Mouse (Mus musculus) limb, embryonic 14.5 days (tissue): ENCODE results near the gene Rnf187. TPM values are rescaled to one million over a fixed set of nuclear protein-coding genes. Genes with fewer than 3 reads are reported as not detected.

Source experiments
- ATAC-seq: fragments of 200-750 bp; cut with Nextera tagmentation; 2 replicates; pipeline ENCODE4 v1.8.0; 2017; ENCODE audit warnings: low read depth, moderate number of reproducible peaks, moderate TSS enrichment; ENCODE audit not compliant: low FRiP score
- DNase-seq: peaks from one replicate; pipeline ENCODE4 v3.0.0-alpha.2; 2015; ENCODE audit warnings: low spot score
- H3K27ac ChIP-seq: fragments of 300-500 bp; sonication (generic); replicated peaks from 2 replicates; pipeline ENCODE4 v1.5.1; 2014; ENCODE audit warnings: low read depth, mild to moderate bottlenecking, low read length, moderate library complexity, mixed read lengths
- H3K27me3 ChIP-seq: fragments of 300-500 bp; sonication (generic); 2 replicates; pipeline ENCODE4 v1.6.1; 2014; ENCODE audit warnings: low read length, mixed read lengths; ENCODE audit not compliant: control insufficient read depth, insufficient read depth
- H3K36me3 ChIP-seq: fragments of 300-500 bp; sonication (generic); 2 replicates; pipeline ENCODE4 v1.6.1; 2014; ENCODE audit warnings: mild to moderate bottlenecking, low read length, moderate library complexity, mixed read lengths; ENCODE audit not compliant: control insufficient read depth, insufficient read depth
- H3K4me1 ChIP-seq: fragments of 300-500 bp; sonication (generic); 2 replicates; pipeline ENCODE4 v1.6.1; 2014; ENCODE audit warnings: antibody characterized with exemption, low read length, mixed read lengths; ENCODE audit not compliant: control insufficient read depth, insufficient read depth
- H3K4me2 ChIP-seq: fragments of 300-500 bp; sonication (generic); replicated peaks from 2 replicates; pipeline ENCODE4 v1.6.1; 2014; ENCODE audit warnings: low read depth, mild to moderate bottlenecking, low read length, moderate library complexity; ENCODE audit not compliant: severe bottlenecking
- H3K4me3 ChIP-seq: fragments of 300-500 bp; sonication (generic); replicated peaks from 2 replicates; pipeline ENCODE4 v1.5.1; 2014; ENCODE audit warnings: low read length
- H3K9ac ChIP-seq: fragments of 300-500 bp; sonication (generic); 2 replicates; pipeline ENCODE4 v1.6.1; 2014; ENCODE audit warnings: mild to moderate bottlenecking, low read depth, low read length, moderate library complexity; ENCODE audit not compliant: severe bottlenecking
- H3K9me3 ChIP-seq: fragments of 300-500 bp; sonication (generic); 2 replicates; pipeline ENCODE4 v1.6.1; 2016; ENCODE audit warnings: low read length; ENCODE audit not compliant: control insufficient read depth
- POLR2A ChIP-seq: fragments of 200-500 bp; IDR thresholded peaks from 2 replicates; pipeline ENCODE4 v1.8.0; 2012; ENCODE audit warnings: inconsistent platforms, mild to moderate bottlenecking, moderate library complexity, borderline replicate concordance; ENCODE audit not compliant: insufficient read depth, insufficient read length; ENCODE audit errors: extremely low read depth
- WGBS: fragments of 180-500 bp; shearing (Covaris S2); extraction: QIAGEN DNeasy Blood & Tissue Kit; methylation state at CpG from one replicate; pipeline ENCODE4 v1.1.7; 2014; 5-methylcytosine and 5-hydroxymethylcytosine counted together
- polyA plus RNA-seq, 2 experiments: library from polyadenylated mRNA; depleted of rRNA in 1 of 2; stranded (reverse) in 1 of 2; unstranded in 1 of 2; fragments of >200 nt; fragmentation: Nextera tagmentation in 1 of 2; extraction: Ambion mirVana in 1 of 2; gene quantifications; 2 replicates each; pipeline versions ENCODE4 v1.2.1 to v1.2.3; 2012 to 2014

Rnf187 gene
- polyA plus RNA-seq, 2 experiments, result 248 to 284 TPM

DNA sequence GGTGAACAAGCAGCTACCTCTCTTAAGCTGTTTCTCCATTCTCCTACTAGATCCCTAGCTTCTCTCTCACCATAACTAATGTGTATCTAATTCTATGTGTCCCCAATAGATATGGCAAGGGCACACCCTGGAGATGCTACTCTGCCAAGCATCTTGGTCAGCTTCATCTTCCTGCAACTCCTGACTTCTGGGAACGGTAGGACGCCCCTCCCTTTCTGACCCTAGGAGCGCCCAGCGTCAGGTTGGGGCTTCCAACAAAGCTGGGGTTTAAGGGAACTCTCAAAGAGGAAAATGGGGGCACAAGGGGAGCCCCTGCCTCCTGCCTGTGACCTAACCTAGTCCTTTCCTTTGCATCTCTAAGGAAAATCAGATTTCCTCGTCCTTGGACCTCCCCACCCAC lies 20.0 kb downstream of the Rnf187 start:
- Histone ChIP-seq H3K27me3 (no peaks in the 10 kb centered on the region), H3K4me1 (no peaks in the 10 kb centered on the region), H3K9ac (no peak overlapping the region), H3K36me3 (no peaks in the 10 kb centered on the region), H3K4me2 (no peak overlapping the region), H3K9me3 (no peaks in the 10 kb centered on the region), H3K4me3 (no peak overlapping the region), H3K27ac (no peak overlapping the region)
- 74% methylated on average over 5 of the region's 5 CpGs for WGBS
- no peak for TF ChIP-seq POLR2A
- ATAC-seq (no peak), DNase-seq (no peak)

DNA sequence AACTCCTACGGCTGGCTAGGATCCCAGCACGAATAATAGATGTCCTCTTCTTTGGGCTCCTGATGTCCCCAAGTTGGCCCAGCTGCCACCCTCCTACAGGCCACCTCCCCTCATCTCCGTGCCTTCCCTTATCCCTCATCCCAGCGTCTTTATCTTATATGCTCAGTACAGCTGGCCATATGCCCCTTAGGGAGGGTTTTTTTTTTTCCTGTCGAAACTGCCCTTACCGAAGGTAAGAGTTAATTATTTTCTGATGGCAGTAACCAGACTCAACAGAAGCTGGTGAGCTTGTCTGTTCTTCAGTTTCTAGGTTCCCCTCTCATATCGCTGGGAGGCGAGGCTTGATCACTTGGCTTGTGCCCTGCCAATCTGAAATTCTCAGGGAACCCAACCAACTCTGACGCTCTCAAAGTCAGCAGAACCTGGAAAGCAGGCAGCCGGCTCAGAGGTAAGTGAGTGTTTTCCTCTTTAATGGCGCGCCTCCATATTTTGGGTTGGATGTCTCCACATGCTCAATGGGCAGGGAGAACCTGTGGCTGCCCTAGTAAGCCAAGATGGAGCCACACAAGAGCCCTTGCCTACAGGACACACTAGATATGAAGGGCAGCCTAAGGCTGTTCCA lies 20.9 kb downstream of the Rnf187 start, which contains the start of gene Btnl10:
Gene Btnl10, plus strand, starts transcription at position 164 of the 622 bp plus-strand sequence.
- Histone ChIP-seq H3K27ac (no peak within 1 kb of the TSS), H3K4me3 (no peak within 1 kb of the TSS), H3K4me2 (no peak within 1 kb of the TSS), H3K9ac (no peak within 1 kb of the TSS), H3K9me3 (no peaks in the 10 kb centered on the region), H3K36me3 (no peaks in the 10 kb centered on the region), H3K27me3 (no peaks in the 10 kb centered on the region), H3K4me1 (no peaks in the 10 kb centered on the region)
- no peak for TF ChIP-seq POLR2A
- DNase-seq (no peak), ATAC-seq (no peak)
- WGBS, result 71% methylated on average over 12 of the region's 12 CpGs

- no peak for TF ChIP-seq POLR2A
- ATAC-seq, result no peak
- Histone ChIP-seq H3K36me3 (no peaks in the 10 kb centered on the region), H3K4me1 (no peaks in the 10 kb centered on the region), H3K9me3 (no peaks in the 10 kb centered on the region), H3K27me3 (no peaks in the 10 kb centered on the region), H3K4me3 (no peak overlapping the region), H3K9ac (no peak overlapping the region), H3K27ac (no peak overlapping the region), H3K4me2 (no peak overlapping the region)
- WGBS, result 56% methylated on average over 14 of the region's 14 CpGs
- DNase-seq, result peak; percentile 30
Observed at GRCm38 (mm10) chr11:58916879-58917744, 21.6 kb downstream of the Rnf187 start.

- Histone ChIP-seq H3K4me1 (no peaks in the 10 kb centered on the region), H3K9ac (peak overlapping the region; percentile 50; the same call in 1 of the 2 replicates), H3K36me3 (no peaks in the 10 kb centered on the region), H3K27ac (no peak overlapping the region), H3K4me2 (peak overlapping the region; percentile 53), H3K27me3 (no peaks in the 10 kb centered on the region), H3K4me3 (peak overlapping the region; percentile 32), H3K9me3 (no peaks in the 10 kb centered on the region)
- DNase-seq (peak; percentile 49), ATAC-seq (no peak)
- TF ChIP-seq POLR2A, result no peak
- WGBS, result 12% methylated on average over 17 of the region's 17 CpGs
Observed at GRCm38 (mm10) chr11:58914461-58915028, 24.2 kb downstream of the Rnf187 start.

GRCm38 (mm10) chr11:58913776-58914175 lies 24.9 kb downstream of the Rnf187 start:
- DNase-seq (no peak), ATAC-seq (no peak)
- 100% methylated on average over 1 of the region's 1 CpGs for WGBS
- Histone ChIP-seq H3K27me3 (no peaks in the 10 kb centered on the region), H3K9ac (peak overlapping the region; percentile 50; the same call in 1 of the 2 replicates), H3K4me3 (no peak overlapping the region), H3K27ac (no peak overlapping the region), H3K9me3 (no peaks in the 10 kb centered on the region), H3K36me3 (no peaks in the 10 kb centered on the region), H3K4me1 (no peaks in the 10 kb centered on the region), H3K4me2 (no peak overlapping the region)
- TF ChIP-seq POLR2A, result no peak
